Mouse (Mus musculus): ENCODE results near the gene Rhob. TPM values are rescaled to one million over a fixed set of nuclear protein-coding genes. Genes with fewer than 3 reads are reported as not detected.

Rhob gene
- polyA plus RNA-seq, 1 experiment from 2014 or later = 18.4 TPM

- DNase-seq (ENCODE audit: low spot score) = no peak
Measured at GRCm38 (mm10) chr12:8450028-8450427, 49.8 kb downstream of the Rhob start.

Other genes starting within 250 kb of the Rhob start
- gene Gdf7, start 198.1 kb downstream of the Rhob start, polyA plus RNA-seq (2015; fragmentation: Nextera tagmentation; extraction: Ambion mirVana) = 0.09 TPM in 1 of 2 replicates, not detected in the other
- gene Hs1bp3, start 186.6 kb downstream of the Rhob start, polyA plus RNA-seq (2015; fragmentation: Nextera tagmentation; extraction: Ambion mirVana) = 4.8 and 6.2 TPM in 2 replicates
- 0.14 and 0.17 TPM in 2 replicates for gene Slc7a15, start 99.1 kb upstream of the Rhob start, polyA plus RNA-seq (2015; fragmentation: Nextera tagmentation; extraction: Ambion mirVana)
- gene Pum2, start 174.1 kb upstream of the Rhob start, polyA plus RNA-seq (2015; fragmentation: Nextera tagmentation; extraction: Ambion mirVana) = 46.9 and 54.6 TPM in 2 replicates